Mouse (Mus musculus) megakaryocyte, adult 5-6 weeks (primary cell): Measurements from ENCODE around the gene Tmem229a. TPM values are rescaled to one million over a fixed set of nuclear protein-coding genes. Genes with fewer than 3 reads are reported as not detected.

ENCODE experiments used
- total RNA-seq, 2 experiments: library from RNA; stranded (forward) in 1 of 2; stranded (reverse) in 1 of 2; fragments of 153-499, 151-499 nt in 1 of 2; fragments of 221-1000, 200-1000 nt in 1 of 2; gene quantifications; 2 replicates each; pipeline versions ENCODE4 v1.2.3 to v1.2.4; 2015 to 2017

Tmem229a gene
- total RNA-seq, 2 experiments from 2014 or later: 0.07 TPM; not detected in 1

Other genes starting within 250 kb of the Tmem229a start
- not detected in 2 replicates for gene Hyal6, start 223.1 kb downstream of the Tmem229a start, total RNA-seq (2015)
- gene Hyal6, start 223.1 kb downstream of the Tmem229a start, total RNA-seq (2017): not detected in 2 replicates
- gene Hyal4, start 208.0 kb downstream of the Tmem229a start, total RNA-seq (2015): not detected in 2 replicates
- not detected in 2 replicates for gene Hyal4, start 208.0 kb downstream of the Tmem229a start, total RNA-seq (2017)
- not detected in 2 replicates for gene Spam1, start 165.1 kb downstream of the Tmem229a start, total RNA-seq (2015)
- not detected in 2 replicates for gene Spam1, start 165.1 kb downstream of the Tmem229a start, total RNA-seq (2017)
- not detected in 2 replicates for gene Hyal5, start 98.3 kb downstream of the Tmem229a start, total RNA-seq (2015)
- 0.11 TPM in 1 of 2 replicates, not detected in the other for gene Hyal5, start 98.3 kb downstream of the Tmem229a start, total RNA-seq (2017)